Comparison of ENCODE assay signal across 8 mouse cellular contexts in the genomic region with DNA sequence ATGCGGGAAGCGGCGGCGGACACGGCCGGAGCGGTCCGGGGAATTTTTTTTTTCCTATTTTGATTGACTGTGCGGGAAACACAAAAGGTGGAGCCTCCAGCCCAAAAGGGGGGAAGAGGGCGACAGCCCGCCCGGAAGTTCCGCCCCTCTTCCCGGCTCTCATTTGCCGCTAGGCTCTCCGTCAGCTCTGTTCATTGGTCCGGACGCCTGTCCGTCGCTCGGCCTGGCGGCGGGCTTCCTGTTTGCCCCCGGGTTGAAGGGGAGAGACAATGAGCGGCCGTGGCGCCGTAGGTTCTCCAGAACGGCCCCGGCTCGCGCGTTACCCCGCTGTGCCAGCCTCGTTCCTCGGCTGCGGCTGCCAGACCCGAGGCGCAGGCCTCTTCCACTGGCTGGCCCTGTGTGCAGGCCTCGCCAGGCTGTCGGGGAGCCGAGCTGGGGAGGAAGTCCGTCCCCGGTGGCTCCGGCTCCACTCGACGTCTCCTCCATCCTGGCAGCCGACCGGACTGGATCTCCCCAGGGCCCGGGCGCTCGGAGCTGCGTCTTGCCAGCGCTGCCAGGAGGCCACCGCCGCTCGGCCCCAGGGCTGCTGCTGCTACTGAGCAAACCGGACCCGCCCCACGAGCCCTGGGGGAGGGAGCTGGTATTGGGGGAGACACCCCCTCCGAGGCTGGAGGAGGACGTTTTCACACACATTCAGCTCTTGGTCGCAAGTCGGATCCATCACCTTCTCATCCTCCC. TPM values are rescaled to one million over a fixed set of nuclear protein-coding genes. Genes with fewer than 3 reads are reported as not detected.
DNase-seq lines count a peak whose midpoint lies in the region; ATAC-seq and TF ChIP-seq lines count a peak whose summit lies in the region.

A gene (minus strand): TSS at position 110 of the 738 bp plus-strand sequence.

- TF ChIP-seq EP300 in CH12.LX (IDR thresholded peaks at IDR 0.05; ENCODE audit: low read length), result no peak

- no peaks in the 10 kb centered on the region for H3K9me3 ChIP-seq in CH12.LX (replicated peaks; ENCODE audit: low read length)
- no peaks in the 10 kb centered on the region for H3K9me3 ChIP-seq in forebrain, embryonic 11.5 days (ENCODE audit: control insufficient read depth, low read length)
- 0 out of 2 replicates have a peak, but pooled peaks cover 2% of the 10 kb centered on the region for H3K9me3 ChIP-seq in heart, embryonic 16.5 days (replicated peaks; ENCODE audit: control insufficient read depth, low read length)
- no peaks in the 10 kb centered on the region for H3K9me3 ChIP-seq in liver, embryonic 15.5 days (replicated peaks)
- H3K9me3 ChIP-seq in neural tube, embryonic 12.5 days, result no peaks in the 10 kb centered on the region

- in situ Hi-C loops in CH12.LX (cut with MboI; ENCODE audit: low pct_ligation_motif_present, low pct_unique_long_range_greater_than_20kb, low sequenced_read_pairs), result no loop called here

- H3K27me3 ChIP-seq in CH12.LX (replicated peaks), result no peaks in the 10 kb centered on the region
- H3K27me3 ChIP-seq in forebrain, embryonic 11.5 days (ENCODE audit: control insufficient read depth, insufficient read depth, low read length), result no peaks in the 10 kb centered on the region
- no peaks in the 10 kb centered on the region for H3K27me3 ChIP-seq in heart, embryonic 16.5 days (ENCODE audit: control insufficient read depth, insufficient read depth, low read length)
- no peaks in the 10 kb centered on the region for H3K27me3 ChIP-seq in liver, embryonic 15.5 days
- no peaks in the 10 kb centered on the region for H3K27me3 ChIP-seq in neural tube, embryonic 12.5 days (replicated peaks)

- H3K27ac ChIP-seq in CH12.LX (ENCODE audit: insufficient read depth, low read depth), result peak within 1 kb of the TSS; percentile 98
- peak within 1 kb of the TSS; percentile 100 for H3K27ac ChIP-seq in forebrain, embryonic 11.5 days (ENCODE audit: low read depth, low read length)
- H3K27ac ChIP-seq in heart, embryonic 16.5 days (ENCODE audit: low read length), result peak within 1 kb of the TSS; percentile 100
- peak within 1 kb of the TSS; percentile 100 for H3K27ac ChIP-seq in liver, embryonic 15.5 days (replicated peaks)
- peak within 1 kb of the TSS; percentile 100 for H3K27ac ChIP-seq in neural tube, embryonic 12.5 days

- peak within 1 kb of the TSS; percentile 31 for H3K4me2 ChIP-seq in CH12.LX (ENCODE audit: insufficient read depth, low read depth, poor library complexity, severe bottlenecking)
- peak within 1 kb of the TSS; percentile 70 for H3K4me2 ChIP-seq in forebrain, embryonic 11.5 days (ENCODE audit: low read depth, low read length, severe bottlenecking)
- peak within 1 kb of the TSS; percentile 68 for H3K4me2 ChIP-seq in heart, embryonic 16.5 days (ENCODE audit: low read depth, low read length)
- peak within 1 kb of the TSS; percentile 76 for H3K4me2 ChIP-seq in liver, embryonic 15.5 days
- H3K4me2 ChIP-seq in neural tube, embryonic 12.5 days (replicated peaks), result peak within 1 kb of the TSS; percentile 68

- peaks cover 26% of the 10 kb centered on the region for H3K79me2 ChIP-seq in CH12.LX (replicated peaks; ENCODE audit: control insufficient read depth, extremely low read depth, insufficient read depth, poor library complexity, severe bottlenecking)

- dilution Hi-C loops in CH12.LX (cut with MboI; ENCODE audit: extremely low pct_ligation_motif_present, extremely low pct_unique_long_range_greater_than_20kb, low sequenced_read_pairs), result no loop called here

- peak within 1 kb of the TSS; percentile 69 to 96 (median 91) for H3K4me3 ChIP-seq in CH12.LX (replicated peaks in 1 of 3; ENCODE audit: low read depth in 2 of 3, low read length in 2 of 3, poor library complexity in 1 of 3)
- peak within 1 kb of the TSS; percentile 100 for H3K4me3 ChIP-seq in forebrain, embryonic 11.5 days (ENCODE audit: low read depth, low read length)
- H3K4me3 ChIP-seq in heart, embryonic 16.5 days (ENCODE audit: low read length), result peak within 1 kb of the TSS; percentile 87
- peak within 1 kb of the TSS; percentile 100 for H3K4me3 ChIP-seq in liver, embryonic 15.5 days (replicated peaks)
- H3K4me3 ChIP-seq in neural tube, embryonic 12.5 days, result peak within 1 kb of the TSS; percentile 93

- peak within 1 kb of the TSS; percentile 100 for H3K9ac ChIP-seq in CH12.LX (ENCODE audit: insufficient read depth, low read depth)
- peak within 1 kb of the TSS; percentile 100 for H3K9ac ChIP-seq in forebrain, embryonic 11.5 days (ENCODE audit: low read length)
- H3K9ac ChIP-seq in heart, embryonic 16.5 days (ENCODE audit: low read length), result peak within 1 kb of the TSS; percentile 99
- H3K9ac ChIP-seq in liver, embryonic 15.5 days, result peak within 1 kb of the TSS; percentile 100
- peak within 1 kb of the TSS; percentile 100 for H3K9ac ChIP-seq in neural tube, embryonic 12.5 days

- H3K4me1 ChIP-seq in CH12.LX (ENCODE audit: control insufficient read depth in 1 of 2, insufficient read depth in 2 of 2), result peaks cover 11 to 44% of the 10 kb centered on the region in 2 experiments
- H3K4me1 ChIP-seq in forebrain, embryonic 11.5 days (replicated peaks; ENCODE audit: control insufficient read depth, insufficient read depth, low read length), result no peaks in the 10 kb centered on the region; the same call in 1 of the 2 replicates
- H3K4me1 ChIP-seq in heart, embryonic 16.5 days (ENCODE audit: control insufficient read depth, insufficient read depth, low read length), result peaks cover 16% of the 10 kb centered on the region
- H3K4me1 ChIP-seq in liver, embryonic 15.5 days (replicated peaks), result peaks cover 46% of the 10 kb centered on the region
- H3K4me1 ChIP-seq in neural tube, embryonic 12.5 days, result peaks cover 16% of the 10 kb centered on the region

- under 1% methylated on average over 64 of the region's 64 CpGs for WGBS in forebrain, embryonic 11.5 days
- under 1% methylated on average over 64 of the region's 64 CpGs for WGBS in heart, embryonic 16.5 days
- under 1% methylated on average over 63 of the region's 64 CpGs for WGBS in liver, embryonic 15.5 days (ENCODE audit: insufficient replicate concordance)
- WGBS in neural tube, embryonic 12.5 days, result under 1% methylated on average over 64 of the region's 64 CpGs

- peak; percentile 67; the same call in 1 of the 2 replicates for TF ChIP-seq POLR2A in CH12.LX (IDR thresholded peaks at IDR 0.05; ENCODE audit: low read depth, low read length)

- TF ChIP-seq CTCF in CH12.LX (conservative IDR thresholded peaks at IDR 0.05 in 1 of 2, IDR thresholded peaks at IDR 0.05 in 1 of 2; ENCODE audit: low read depth in 2 of 2, low read length in 2 of 2), result no peak

- ATAC-seq in forebrain, embryonic 11.5 days (replicated peaks; ENCODE audit: low FRiP score), result peak; percentile 90
- ATAC-seq in heart, embryonic 16.5 days (replicated peaks; ENCODE audit: extremely low read depth, insufficient read depth, low FRiP score), result peak; percentile 83
- peak; percentile 76 for ATAC-seq in liver, embryonic 15.5 days (ENCODE audit: insufficient read depth)
- ATAC-seq in neural tube, embryonic 12.5 days (ENCODE audit: low FRiP score, low read depth), result peak; percentile 91

- no peak; the same call in none of the 2 replicates for TF ChIP-seq RAD21 in CH12.LX (IDR thresholded peaks at IDR 0.05; ENCODE audit: low read depth, low read length)

- peaks cover 2 to 6% of the 10 kb centered on the region in 2 experiments for H3K36me3 ChIP-seq in CH12.LX (replicated peaks in 1 of 2; ENCODE audit: control insufficient read depth in 1 of 2, insufficient read depth in 1 of 2, low read length in 1 of 2)
- no peaks in the 10 kb centered on the region for H3K36me3 ChIP-seq in forebrain, embryonic 11.5 days (ENCODE audit: control insufficient read depth, insufficient read depth, low read length)
- 0 out of 2 replicates have a peak, but pooled peaks cover 3% of the 10 kb centered on the region for H3K36me3 ChIP-seq in heart, embryonic 16.5 days (ENCODE audit: control insufficient read depth, insufficient read depth)
- H3K36me3 ChIP-seq in liver, embryonic 15.5 days (replicated peaks), result peaks cover 7% of the 10 kb centered on the region
- no peaks in the 10 kb centered on the region for H3K36me3 ChIP-seq in neural tube, embryonic 12.5 days

- DNase-seq in CH12.LX (ENCODE audit: extremely low read depth), result peak; percentile 96
- peak; percentile 95 for DNase-seq in c-Kit-positive CD71-positive TER-119-negative erythroid progenitor cells, embryonic 14.5 days (ENCODE audit: low read depth)
- DNase-seq in forebrain, embryonic 11.5 days (ENCODE audit: low spot score), result peak; percentile 98
- peak; percentile 98 for DNase-seq in kidney, postnatal 36 days
- peak; percentile 97 for DNase-seq in telencephalon, adult 2 months (ENCODE audit: low read depth, low spot score)

TF ChIP-seq in CH12.LX, 34 proteins besides CTCF, POLR2A, EP300 and RAD21 (continues in another document):
- peak; percentile 92 for TF ChIP-seq UBTF (IDR thresholded peaks at IDR 0.05; ENCODE audit: low read depth, low read length)
- no peak for TF ChIP-seq GABPA (IDR thresholded peaks at IDR 0.05; ENCODE audit: insufficient replicate concordance, low read depth, low read length)
- TF ChIP-seq ZC3H11A (IDR thresholded peaks at IDR 0.05; ENCODE audit: low read depth, low read length), result no peak
- TF ChIP-seq BHLHE40 (IDR thresholded peaks at IDR 0.05; ENCODE audit: low read depth, low read length), result no peak
- peak; percentile 43 for TF ChIP-seq MAX (IDR thresholded peaks at IDR 0.05; ENCODE audit: low read length)
- no peak for TF ChIP-seq NRF1 (IDR thresholded peaks at IDR 0.05; ENCODE audit: low read depth, low read length)
- no peak; the same call in 1 of the 2 replicates for TF ChIP-seq IRF4 (IDR thresholded peaks at IDR 0.05; ENCODE audit: low read depth, low read length)
- no peak for TF ChIP-seq CHD1 (IDR thresholded peaks at IDR 0.05; ENCODE audit: low read depth, low read length)
- TF ChIP-seq ZKSCAN1 (IDR thresholded peaks at IDR 0.05; ENCODE audit: borderline replicate concordance, low read depth, low read length), result no peak
- 0 out of 2 replicates have a peak, but pooled peaks have one; percentile 56 for TF ChIP-seq TBP (conservative IDR thresholded peaks at IDR 0.05; ENCODE audit: low read depth, low read length)
- TF ChIP-seq MAFK (IDR thresholded peaks at IDR 0.05; ENCODE audit: insufficient replicate concordance, low read length), result no peak
- TF ChIP-seq MYC (IDR thresholded peaks at IDR 0.05; ENCODE audit: low read depth, low read length), result no peak
- peak; percentile 32 for TF ChIP-seq SMC3 (IDR thresholded peaks at IDR 0.05; ENCODE audit: low read depth, low read length)
- TF ChIP-seq ZNF384 (IDR thresholded peaks at IDR 0.05; ENCODE audit: low read depth, low read length), result peak; percentile 73

RNA-seq across cellular contexts. Expression of the gene that starts here (rescaled TPM):
- total RNA-seq in CH12.LX (2012; rRNA removed) (37.7 and 41.8 TPM in 2 replicates), CH12.LX (2014; rRNA removed) (86.8 and 95.7 TPM in 2 replicates)
- 33.8 and 40.4 TPM in 2 replicates for polyA plus RNA-seq in CH12.LX (2012; ENCODE audit: insufficient read length, low read depth)
- polyA plus RNA-seq in forebrain, embryonic 11.5 days (2014; fragmentation: Nextera tagmentation; extraction: Ambion mirVana), result 71.5 and 74.9 TPM in 2 replicates
- polyA plus RNA-seq in heart, embryonic 16.5 days (2015; fragmentation: Nextera tagmentation; extraction: Ambion mirVana), result 34.8 and 37.5 TPM in 2 replicates
- 33.3 and 33.6 TPM in 2 replicates for polyA plus RNA-seq in liver, embryonic 15.5 days (2015; fragmentation: Nextera tagmentation; extraction: Ambion mirVana)
- polyA plus RNA-seq in neural tube, embryonic 12.5 days (2016; fragmentation: Nextera tagmentation; extraction: Ambion mirVana), result 56.9 and 58.5 TPM in 2 replicates

Comparison
In these comparisons a context has a peak if more than half of its experiments do, and no peak if none do; other contexts are left out.
1. Peak in every context shown above with its lines: DNase-seq, ATAC-seq, H3K4me3 ChIP-seq and H3K27ac ChIP-seq.